Mouse (Mus musculus): ENCODE measurements around the gene Vrk1.

Gene Vrk1

GRCm38 (mm10) chr12:106010065-106010915, at the start of gene Vrk1:
Gene Vrk1, plus strand, starts transcription at chr12:106010228.
- DNase-seq (ENCODE audit: low read depth, low spot score), result peak; percentile 95

GRCm38 (mm10) chr12:105960592-105961330, 49.3 kb upstream of the Vrk1 start:
- DNase-seq (ENCODE audit: low read depth, low spot score), result no peak

GRCm38 (mm10) chr12:105961667-105962066, 48.4 kb upstream of the Vrk1 start:
- no peak for DNase-seq (ENCODE audit: low read depth, low spot score)

- DNase-seq (ENCODE audit: low read depth, low spot score), result peak; percentile 60
These were observed 47.7 kb upstream of the Vrk1 start for GRCm38 (mm10) chr12:105962103-105963011.

- DNase-seq (ENCODE audit: low read depth, low spot score), result no peak
These were observed 46.9 kb upstream of the Vrk1 start for GRCm38 (mm10) chr12:105963012-105963572.

GRCm38 (mm10) chr12:105966887-105967637, 43.0 kb upstream of the Vrk1 start:
- DNase-seq (ENCODE audit: low read depth, low spot score), result no peak

- no peak for DNase-seq (ENCODE audit: low read depth, low spot score)
These were observed 42.2 kb upstream of the Vrk1 start for GRCm38 (mm10) chr12:105967806-105968205.

GRCm38 (mm10) chr12:105971182-105971581, 38.8 kb upstream of the Vrk1 start:
- peak; percentile 18 for DNase-seq (ENCODE audit: low read depth, low spot score)

GRCm38 (mm10) chr12:105972673-105973072, 37.4 kb upstream of the Vrk1 start:
- no peak for DNase-seq (ENCODE audit: low read depth, low spot score)

GRCm38 (mm10) chr12:105973691-105974090, 36.3 kb upstream of the Vrk1 start:
- no peak for DNase-seq (ENCODE audit: low read depth, low spot score)

- no peak for DNase-seq (ENCODE audit: low read depth, low spot score)
These were observed 35.9 kb upstream of the Vrk1 start for GRCm38 (mm10) chr12:105974107-105974506.

GRCm38 (mm10) chr12:105981121-105981973, 28.7 kb upstream of the Vrk1 start:
- DNase-seq (ENCODE audit: low read depth, low spot score), result peak; percentile 21

GRCm38 (mm10) chr12:105981974-105982305, 28.1 kb upstream of the Vrk1 start:
- no peak for DNase-seq (ENCODE audit: low read depth, low spot score)

- DNase-seq (ENCODE audit: low read depth, low spot score), result no peak
These were observed 27.4 kb upstream of the Vrk1 start for GRCm38 (mm10) chr12:105982598-105982997.

- DNase-seq (ENCODE audit: low read depth, low spot score), result no peak
These were observed 26.5 kb upstream of the Vrk1 start for GRCm38 (mm10) chr12:105983499-105983898.

GRCm38 (mm10) chr12:105988434-105988833, 21.6 kb upstream of the Vrk1 start:
- DNase-seq (ENCODE audit: low read depth, low spot score), result no peak

GRCm38 (mm10) chr12:105992756-105993155, 17.3 kb upstream of the Vrk1 start:
- no peak for DNase-seq (ENCODE audit: low read depth, low spot score)

GRCm38 (mm10) chr12:105993356-105993755, 16.7 kb upstream of the Vrk1 start:
- no peak for DNase-seq (ENCODE audit: low read depth, low spot score)

GRCm38 (mm10) chr12:105995940-105996339, 14.1 kb upstream of the Vrk1 start:
- DNase-seq (ENCODE audit: low read depth, low spot score), result no peak
